Mouse (Mus musculus) skeletal muscle tissue, adult 2 months (tissue): ENCODE measurements at regions not wholly inside any gene's neighbourhood (a gene's known extent, or its start where the extent isn't known, plus 50 kb on each side); places are given as distances from the start of the nearest gene placed in this dataset.
A peak's percentile ranks its signal among the peaks of the same experiment; 100 is the strongest.

Experiments
- DNase-seq: peaks from one replicate; pipeline ENCODE4 v3.0.0-alpha.2; 2012; ENCODE audit warnings: low read depth, low spot score

GRCm38 (mm10) chr3:116197966-116198365, 55.3 kb downstream of the Gpr88 start:
- DNase-seq, result no peak

GRCm38 (mm10) chr3:116194701-116195100, 58.6 kb downstream of the Gpr88 start:
- DNase-seq, result peak; percentile 60

- no peak for DNase-seq
Measured at GRCm38 (mm10) chr3:116191261-116191660, 61.8 kb upstream of the Vcam1 start.

GRCm38 (mm10) chr3:116190727-116191126, 61.2 kb upstream of the Vcam1 start:
- DNase-seq, result no peak

- DNase-seq, result peak; percentile 44
Measured at GRCm38 (mm10) chr3:116189363-116190100, 60.0 kb upstream of the Vcam1 start.

- no peak for DNase-seq
Measured at GRCm38 (mm10) chr3:116185206-116185605, 55.7 kb upstream of the Vcam1 start.

GRCm38 (mm10) chr3:116184443-116184842, 55.0 kb upstream of the Vcam1 start:
- DNase-seq, result no peak

- DNase-seq, result no peak
Measured at GRCm38 (mm10) chr3:116180341-116180885, 50.9 kb upstream of the Vcam1 start.
